Mouse (Mus musculus) kidney, embryonic 15.5 days (tissue): ENCODE data around the gene Nfe2l2. TPM values are rescaled to one million over a fixed set of nuclear protein-coding genes. Genes with fewer than 3 reads are reported as not detected.

Source experiments
- ATAC-seq: fragments of 200-750 bp; cut with Nextera tagmentation; replicated peaks from 2 replicates; pipeline ENCODE4 v1.8.0; 2017; ENCODE audit warnings: moderate TSS enrichment; ENCODE audit not compliant: low FRiP score
- H3K27ac ChIP-seq: fragments of 300-500 bp; sonication (generic); 2 replicates; pipeline ENCODE4 v1.5.1; 2015; ENCODE audit warnings: mild to moderate bottlenecking, inconsistent platforms
- H3K27me3 ChIP-seq: fragments of 300-500 bp; sonication (generic); 2 replicates; pipeline ENCODE4 v1.6.1; 2015; ENCODE audit warnings: inconsistent platforms
- H3K36me3 ChIP-seq: fragments of 300-500 bp; sonication (generic); 2 replicates; pipeline ENCODE4 v1.6.1; 2015; ENCODE audit warnings: inconsistent platforms
- H3K4me1 ChIP-seq: fragments of 300-500 bp; sonication (generic); 2 replicates; pipeline ENCODE4 v1.6.1; 2015; ENCODE audit warnings: inconsistent platforms
- H3K4me2 ChIP-seq: fragments of 300-500 bp; sonication (generic); 2 replicates; pipeline ENCODE4 v1.6.1; 2015; ENCODE audit warnings: moderate library complexity, mild to moderate bottlenecking, inconsistent platforms
- H3K4me3 ChIP-seq: fragments of 300-500 bp; sonication (generic); replicated peaks from 2 replicates; pipeline ENCODE4 v1.5.1; 2015; ENCODE audit warnings: mild to moderate bottlenecking, inconsistent platforms
- H3K9ac ChIP-seq: fragments of 300-500 bp; sonication (generic); 2 replicates; pipeline ENCODE4 v1.6.1; 2015; ENCODE audit warnings: mild to moderate bottlenecking, inconsistent platforms
- H3K9me3 ChIP-seq: fragments of 300-500 bp; sonication (generic); replicated peaks from 2 replicates; pipeline ENCODE4 v1.6.1; 2016; ENCODE audit warnings: inconsistent platforms
- WGBS: fragments of 180-500 bp; shearing (Covaris S2); methylation state at CpG from one replicate; pipeline ENCODE4 v1.1.7; 2015; ENCODE audit warnings: mixed read lengths; 5-methylcytosine and 5-hydroxymethylcytosine counted together
- polyA plus RNA-seq: library from polyadenylated mRNA; unstranded; fragments of >200 nt; fragmentation: Nextera tagmentation; extraction: Ambion mirVana; gene quantifications from 2 replicates; pipeline ENCODE4 v1.2.1, GENCODE M21; 2015

Gene Nfe2l2
- polyA plus RNA-seq, 1 experiment from 2014 or later = 70.2 TPM

DNA sequence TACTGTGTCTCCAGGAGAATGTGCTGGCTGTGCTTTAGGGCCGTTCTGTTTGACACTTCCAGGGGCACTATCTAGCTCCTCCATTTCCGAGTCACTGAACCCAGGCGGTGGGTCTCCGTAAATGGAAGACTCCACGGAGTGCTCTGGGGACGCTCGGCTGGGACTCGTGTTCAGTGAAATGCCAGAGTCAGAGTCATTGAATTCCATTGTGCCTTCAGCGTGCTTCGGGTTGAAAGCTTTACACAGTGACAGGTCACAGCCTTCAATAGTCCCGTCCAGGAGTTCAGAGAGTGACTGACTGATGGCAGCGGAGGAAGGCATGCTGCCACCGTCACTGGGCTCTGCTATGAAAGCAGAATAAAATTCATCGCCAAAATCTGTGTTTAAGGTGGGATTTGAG, 27.9 kb downstream of the Nfe2l2 start:
- H3K4me1 ChIP-seq = peaks cover 11% of the 10 kb centered on the region
- no peak overlapping the region for H3K9ac ChIP-seq
- H3K9me3 ChIP-seq = no peaks in the 10 kb centered on the region
- WGBS = 70% methylated on average over 14 of the region's 14 CpGs
- H3K27ac ChIP-seq = no peak overlapping the region
- peaks cover 55% of the 10 kb centered on the region for H3K36me3 ChIP-seq
- no peak overlapping the region for H3K4me3 ChIP-seq
- H3K27me3 ChIP-seq = no peaks in the 10 kb centered on the region
- no peak overlapping the region for H3K4me2 ChIP-seq
- ATAC-seq = no peak

DNA sequence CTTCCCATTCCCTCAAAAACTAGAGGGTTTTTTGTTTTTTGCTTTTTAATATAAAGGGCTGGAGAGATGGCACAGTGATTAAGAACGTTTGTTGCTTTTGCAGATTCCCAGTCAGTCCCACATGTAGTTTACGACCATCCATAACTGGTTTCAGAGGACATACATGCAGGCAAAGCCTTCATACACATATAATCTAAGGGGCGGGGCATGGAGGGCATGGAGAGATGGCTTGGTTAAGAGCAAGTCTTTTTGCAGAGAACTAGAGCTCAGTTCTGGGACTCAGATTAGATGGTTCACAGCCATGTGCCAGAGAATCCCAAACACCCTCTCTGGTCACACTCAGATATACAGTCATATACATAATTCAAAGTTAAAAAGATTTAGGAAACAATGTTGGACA, 31.9 kb downstream of the Nfe2l2 start:
- H3K4me3 ChIP-seq = no peak overlapping the region
- no peaks in the 10 kb centered on the region for H3K27me3 ChIP-seq
- H3K4me1 ChIP-seq = no peaks in the 10 kb centered on the region
- no peak overlapping the region for H3K4me2 ChIP-seq
- no peak for ATAC-seq
- peaks cover 39% of the 10 kb centered on the region for H3K36me3 ChIP-seq
- H3K27ac ChIP-seq = no peak overlapping the region
- H3K9me3 ChIP-seq = no peaks in the 10 kb centered on the region
- H3K9ac ChIP-seq = no peak overlapping the region
- 72% methylated on average over 3 of the region's 3 CpGs for WGBS

DNA sequence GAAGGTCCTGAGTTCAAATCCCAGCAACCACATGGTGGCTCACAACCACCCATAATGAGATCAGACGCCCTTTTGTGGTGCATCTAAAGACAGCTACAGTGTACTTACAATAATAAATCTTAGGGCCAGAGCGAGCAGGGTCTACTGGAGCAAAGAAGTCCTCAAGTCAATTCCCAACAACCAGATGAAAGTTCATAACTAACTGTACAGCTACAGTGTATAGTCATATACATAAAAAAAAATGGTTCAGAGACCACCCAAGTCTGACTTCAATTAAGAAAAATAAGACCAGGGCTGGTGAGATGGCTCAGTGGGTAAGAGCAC, 33.1 kb downstream of the Nfe2l2 start:
- no peak for ATAC-seq
- H3K4me2 ChIP-seq = no peak overlapping the region
- no peaks in the 10 kb centered on the region for H3K9me3 ChIP-seq
- H3K4me1 ChIP-seq = no peaks in the 10 kb centered on the region
- no peak overlapping the region for H3K9ac ChIP-seq
- no peaks in the 10 kb centered on the region for H3K27me3 ChIP-seq
- 74% methylated on average over 2 of the region's 2 CpGs for WGBS
- H3K27ac ChIP-seq = no peak overlapping the region
- peaks cover 26% of the 10 kb centered on the region for H3K36me3 ChIP-seq
- H3K4me3 ChIP-seq = no peak overlapping the region

DNA sequence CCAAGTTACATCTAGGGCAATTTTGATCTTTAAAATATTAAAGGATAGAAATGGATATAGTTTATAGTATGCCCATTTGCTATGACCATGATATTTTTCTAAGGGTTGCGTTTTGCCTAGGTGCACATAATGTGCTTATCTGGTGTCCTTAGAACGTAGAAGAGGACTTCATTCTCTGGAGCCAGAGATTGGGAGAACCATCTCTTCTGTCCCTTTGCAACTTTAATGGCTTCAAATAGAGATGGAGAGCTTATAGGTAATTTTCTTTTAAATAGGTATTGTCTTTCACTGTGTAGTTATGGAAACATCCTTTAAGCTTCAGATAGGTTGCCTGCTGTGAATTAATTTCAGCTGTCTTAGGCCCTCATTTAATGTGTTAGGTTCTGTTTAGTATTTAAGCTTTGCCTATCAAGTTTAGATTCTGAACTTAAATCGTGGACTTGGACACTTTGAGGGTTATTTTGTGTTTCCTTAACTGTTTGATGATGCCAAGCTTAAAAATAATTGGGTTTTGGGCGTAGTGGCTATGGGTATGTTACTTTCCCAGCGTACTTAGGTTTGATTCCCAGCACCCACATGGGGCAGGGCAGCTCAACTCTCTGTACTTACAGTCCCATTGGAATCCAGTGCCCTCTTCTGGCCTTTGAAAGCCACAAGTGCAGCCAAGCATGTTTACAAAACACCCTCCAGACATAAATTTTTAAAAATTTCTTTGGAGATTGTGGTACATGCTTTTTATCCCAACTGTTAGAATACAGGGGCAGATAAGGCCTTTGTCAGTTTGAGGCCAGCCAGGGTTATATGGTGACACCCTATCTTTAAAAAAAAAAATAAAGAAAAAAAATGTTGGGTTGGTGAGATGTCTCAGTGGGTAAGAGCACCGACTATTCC, 33.8 kb downstream of the Nfe2l2 start:
- Histone ChIP-seq H3K36me3 (peaks cover 20% of the 10 kb centered on the region), H3K4me3 (no peak overlapping the region), H3K27ac (no peak overlapping the region), H3K9ac (no peak overlapping the region), H3K4me1 (no peaks in the 10 kb centered on the region), H3K4me2 (no peak overlapping the region), H3K27me3 (no peaks in the 10 kb centered on the region), H3K9me3 (no peaks in the 10 kb centered on the region)
- 81% methylated on average over 6 of the region's 6 CpGs for WGBS
- ATAC-seq = no peak

DNA sequence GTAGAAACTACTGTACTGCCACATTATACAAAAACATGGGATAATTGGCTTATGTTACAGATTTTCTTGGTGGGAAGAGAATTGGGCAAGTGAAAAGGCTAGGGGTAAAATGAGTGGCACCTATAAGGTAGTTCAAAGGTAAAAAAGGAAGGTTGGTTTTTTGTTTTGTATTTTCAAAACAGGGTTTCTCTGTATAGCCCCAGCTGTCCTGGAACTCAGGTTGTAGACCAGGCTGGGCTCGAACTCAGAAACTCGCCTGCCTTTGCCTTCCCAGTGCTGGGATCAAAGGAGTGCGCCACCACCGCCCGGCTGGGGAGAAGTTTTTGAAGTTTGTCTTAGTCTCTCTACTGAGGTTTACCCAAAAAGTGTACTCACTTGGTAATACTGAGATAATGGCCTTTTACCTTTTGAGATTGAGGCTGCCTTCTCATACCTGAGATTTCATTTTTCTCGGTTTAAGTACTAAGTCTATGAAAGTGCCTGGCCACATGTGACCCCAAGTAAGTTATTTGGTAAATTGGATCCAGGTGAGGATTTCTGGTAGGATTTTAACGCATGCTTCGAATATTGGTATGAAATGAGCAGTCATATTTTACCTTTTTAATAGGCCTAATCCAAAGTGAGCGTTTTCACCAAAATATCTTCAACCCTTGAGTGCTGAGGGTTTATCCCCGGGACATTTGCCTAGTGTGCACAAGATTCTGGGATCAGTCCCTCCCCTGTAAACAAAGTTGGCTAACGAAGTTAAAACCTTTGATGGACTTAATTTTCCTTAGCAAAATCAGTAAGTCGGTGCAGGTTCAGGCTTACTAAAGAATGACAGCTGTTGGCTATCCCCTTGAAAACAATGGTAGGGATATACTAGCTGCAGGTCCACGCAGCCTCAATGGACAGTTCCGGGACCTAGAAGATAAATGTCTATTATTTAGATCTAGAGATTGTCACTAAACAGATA, 34.7 kb downstream of the Nfe2l2 start:
- Histone ChIP-seq H3K27me3 (no peaks in the 10 kb centered on the region), H3K27ac (no peak overlapping the region), H3K4me1 (no peaks in the 10 kb centered on the region), H3K9me3 (no peaks in the 10 kb centered on the region), H3K36me3 (peaks cover 20% of the 10 kb centered on the region), H3K9ac (no peak overlapping the region), H3K4me2 (no peak overlapping the region), H3K4me3 (no peak overlapping the region)
- ATAC-seq = no peak
- 49% methylated on average over 14 of the region's 14 CpGs for WGBS

DNA sequence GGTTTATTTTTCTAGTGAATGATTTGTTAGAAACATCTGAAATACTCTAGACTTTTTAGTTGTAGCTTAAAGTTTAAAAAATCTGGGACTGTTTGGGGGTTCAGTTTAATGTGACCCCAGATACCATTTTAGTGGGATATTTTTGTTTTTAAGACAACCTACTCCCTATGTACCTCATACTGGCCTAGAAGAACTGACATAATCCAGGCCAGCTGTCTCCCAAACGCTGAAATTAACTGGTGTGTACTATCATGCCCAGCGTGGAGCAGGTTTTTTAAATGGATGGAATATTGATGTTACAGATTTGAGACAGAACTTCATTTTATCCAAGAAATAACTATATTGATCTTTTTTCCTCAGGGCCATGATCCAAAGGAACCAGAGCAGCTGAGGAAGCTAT, 43.3 kb downstream of the Nfe2l2 start:
- Histone ChIP-seq H3K4me2 (peak overlapping the region; percentile 65), H3K36me3 (peaks cover 39% of the 10 kb centered on the region), H3K9me3 (no peaks in the 10 kb centered on the region), H3K27me3 (no peaks in the 10 kb centered on the region), H3K27ac (no peak overlapping the region), H3K9ac (peak overlapping the region; percentile 92), H3K4me3 (peak overlapping the region; percentile 86), H3K4me1 (peaks cover 21% of the 10 kb centered on the region)
- WGBS = 18% methylated on average over 2 of the region's 2 CpGs
- no peak for ATAC-seq

DNA sequence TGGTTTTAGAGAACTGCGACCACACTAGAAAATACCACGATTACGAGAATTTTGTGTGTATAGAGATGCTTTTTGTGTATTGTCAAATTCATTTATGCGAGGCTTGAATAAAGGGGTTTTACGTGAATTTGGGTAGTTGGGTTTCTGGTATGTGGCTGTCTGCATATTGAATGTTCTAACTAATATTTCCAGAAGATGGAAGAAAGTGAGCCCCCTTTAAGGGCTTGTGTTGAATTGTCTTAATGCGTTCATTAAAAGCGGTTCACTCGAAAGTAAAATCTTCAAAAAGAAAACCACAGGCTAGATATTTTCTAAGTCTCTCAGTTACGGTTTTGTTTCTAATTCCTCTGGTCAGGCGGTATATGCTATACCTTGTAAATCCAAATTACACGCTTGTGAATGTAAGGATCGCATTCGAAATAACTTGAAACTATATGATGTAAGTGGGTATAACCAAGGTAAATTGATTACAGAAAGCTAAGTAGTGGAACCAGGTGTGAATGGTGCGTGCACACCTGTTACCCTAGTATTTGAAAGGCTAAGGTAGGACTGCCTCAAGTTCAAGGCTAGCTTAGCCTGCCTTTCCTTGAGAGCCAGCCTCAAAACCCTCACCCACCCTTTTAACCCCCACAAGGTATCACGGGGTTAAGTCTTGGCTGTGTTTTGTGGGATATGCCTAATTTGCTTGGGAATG, 44.0 kb downstream of the Nfe2l2 start:
- H3K9me3 ChIP-seq = no peaks in the 10 kb centered on the region
- 3% methylated on average over 15 of the region's 15 CpGs for WGBS
- H3K4me1 ChIP-seq = peaks cover 28% of the 10 kb centered on the region
- no peak for ATAC-seq
- H3K4me3 ChIP-seq = peak overlapping the region; percentile 86
- peak overlapping the region; percentile 92 for H3K9ac ChIP-seq
- H3K36me3 ChIP-seq = peaks cover 39% of the 10 kb centered on the region
- H3K4me2 ChIP-seq = peak overlapping the region; percentile 65
- no peaks in the 10 kb centered on the region for H3K27me3 ChIP-seq
- peak overlapping the region; percentile 99 for H3K27ac ChIP-seq

DNA sequence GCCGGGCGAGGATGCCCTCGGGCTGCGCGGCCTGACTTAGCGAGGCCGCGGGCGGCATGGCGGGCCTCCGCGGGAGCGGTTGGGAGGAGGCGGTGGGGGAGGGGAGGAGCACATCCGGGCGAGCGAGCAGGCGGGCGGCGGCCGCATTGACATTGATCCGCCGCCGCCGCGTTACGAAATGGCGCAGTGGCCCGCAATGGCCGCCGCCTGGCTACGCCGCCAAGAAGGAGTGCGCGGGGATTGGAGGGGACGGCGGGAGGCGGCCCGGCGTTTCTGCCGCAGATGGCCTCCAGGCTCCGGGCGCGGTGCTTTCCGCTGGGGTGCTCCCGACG, 44.8 kb downstream of the Nfe2l2 start:
- peak; percentile 70 for ATAC-seq
- peaks cover 34% of the 10 kb centered on the region for H3K4me1 ChIP-seq

DNA sequence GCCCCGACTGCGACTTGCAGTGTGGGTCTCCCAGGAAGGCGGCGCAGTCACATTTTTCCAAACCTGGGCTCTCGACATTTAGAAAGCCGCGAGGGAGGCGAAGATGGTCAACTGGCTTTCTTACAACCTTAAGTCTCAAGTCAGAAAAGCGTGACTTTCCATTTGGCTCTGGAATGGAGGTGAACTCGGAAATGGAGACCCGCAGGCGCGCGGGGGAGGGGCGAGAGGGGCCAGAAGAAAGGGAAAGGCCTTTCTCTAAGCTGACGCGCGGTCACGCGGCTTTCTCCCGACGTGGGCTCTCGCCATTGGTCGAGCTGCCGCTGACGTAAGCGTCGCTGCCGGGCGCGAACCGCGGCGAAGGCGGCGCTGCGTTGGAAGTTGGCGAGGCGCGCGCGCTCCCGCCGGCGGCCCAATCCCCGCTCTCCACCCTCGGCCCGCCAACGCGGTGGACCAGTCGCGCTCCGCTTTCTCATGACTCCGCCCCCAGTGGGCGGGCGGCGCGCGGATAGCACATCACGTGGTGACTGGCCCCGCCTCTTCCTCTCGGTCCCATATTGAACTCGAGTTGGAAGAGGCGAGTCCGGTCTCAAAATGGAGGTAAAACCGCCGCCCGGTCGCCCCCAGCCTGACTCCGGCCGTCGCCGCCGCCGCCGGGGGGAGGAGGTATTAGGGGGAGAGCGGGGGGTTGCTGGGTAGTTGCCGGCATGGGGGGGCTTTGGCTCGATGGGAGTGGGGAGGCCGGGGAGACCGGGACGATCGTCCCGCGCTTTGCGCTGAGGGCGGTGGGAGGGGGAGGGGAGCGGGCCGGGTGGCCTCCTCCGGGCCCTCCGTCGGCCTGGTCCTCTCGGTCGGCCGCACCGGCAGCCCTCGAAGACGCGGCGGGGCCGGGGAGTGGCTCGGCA, 45.5 kb downstream of the Nfe2l2 start, which contains the start of gene Hnrnpa3:
Gene Hnrnpa3, plus strand, starts transcription at position 535 of the 902 bp plus-strand sequence.
- H3K36me3 ChIP-seq = peaks cover 26% of the 10 kb centered on the region
- peak within 1 kb of the TSS; percentile 86 for H3K4me3 ChIP-seq
- H3K27me3 ChIP-seq = no peaks in the 10 kb centered on the region
- peak within 1 kb of the TSS; percentile 72 for H3K4me2 ChIP-seq
- peak; percentile 95 for ATAC-seq
- WGBS = under 1% methylated on average over 98 of the region's 102 CpGs
- H3K4me1 ChIP-seq = peaks cover 34% of the 10 kb centered on the region
- H3K9ac ChIP-seq = peak within 1 kb of the TSS; percentile 92
- H3K27ac ChIP-seq = peak within 1 kb of the TSS; percentile 99
- H3K9me3 ChIP-seq = no peaks in the 10 kb centered on the region

More for the DNA sequence above, 44.8 kb downstream of the Nfe2l2 start:
- H3K4me2 ChIP-seq = peak overlapping the region; percentile 65
- H3K27ac ChIP-seq = peak overlapping the region; percentile 99
- peaks cover 32% of the 10 kb centered on the region for H3K36me3 ChIP-seq
- no peaks in the 10 kb centered on the region for H3K27me3 ChIP-seq
- under 1% methylated on average over 35 of the region's 47 CpGs for WGBS
- H3K9ac ChIP-seq = peak overlapping the region; percentile 92
- peak overlapping the region; percentile 86 for H3K4me3 ChIP-seq
- no peaks in the 10 kb centered on the region for H3K9me3 ChIP-seq

DNA sequence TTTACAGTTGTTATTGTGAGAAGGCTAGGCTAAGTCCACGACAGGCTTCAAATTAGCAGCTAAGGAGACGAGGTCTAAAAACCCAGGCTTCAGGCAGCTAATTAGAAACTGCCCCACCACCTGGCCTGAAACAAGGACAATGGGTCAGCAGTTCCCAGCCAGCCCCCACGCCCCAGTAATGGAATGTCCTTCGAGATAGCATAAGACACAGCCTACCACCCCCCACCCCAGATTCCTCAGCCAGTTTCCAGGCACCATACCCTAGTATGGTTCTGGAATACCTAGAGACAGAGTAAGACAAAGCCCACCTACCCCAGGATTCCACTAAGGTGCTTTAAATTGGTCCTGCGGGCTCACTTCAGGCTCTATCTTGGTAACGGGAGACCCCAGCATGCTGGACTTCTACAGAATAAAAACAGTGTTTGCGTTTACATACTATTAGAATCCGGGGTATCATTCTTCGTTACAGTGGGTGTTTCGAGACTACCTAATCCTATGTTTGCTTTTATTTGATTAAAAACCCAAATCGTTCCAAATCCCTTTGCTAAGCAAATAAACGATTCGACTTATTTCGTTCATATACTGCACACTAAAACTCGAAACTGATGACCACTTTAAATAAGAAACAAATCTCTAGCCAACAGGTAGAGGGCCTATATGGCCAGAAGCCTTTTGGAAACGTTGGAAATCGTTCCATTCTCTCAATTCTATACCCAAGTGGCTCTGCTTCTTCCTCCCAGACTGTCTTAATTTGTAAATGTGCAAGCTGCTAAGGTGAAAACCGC, 46.3 kb downstream of the Nfe2l2 start:
- peaks cover 34% of the 10 kb centered on the region for H3K4me1 ChIP-seq
- peak overlapping the region; percentile 81 for H3K9ac ChIP-seq
- ATAC-seq = peak; percentile 31
- 2% methylated on average over 18 of the region's 18 CpGs for WGBS
- no peaks in the 10 kb centered on the region for H3K9me3 ChIP-seq
- peak overlapping the region; percentile 72 for H3K4me2 ChIP-seq
- peaks cover 17% of the 10 kb centered on the region for H3K36me3 ChIP-seq
- peak overlapping the region; percentile 86 for H3K4me3 ChIP-seq
- no peaks in the 10 kb centered on the region for H3K27me3 ChIP-seq
- peak overlapping the region; percentile 99 for H3K27ac ChIP-seq
